Mouse (Mus musculus) CD4-positive, CD25-positive, alpha-beta regulatory T cell (primary cell): ENCODE data around the gene Ass1. TPM values are rescaled to one million over a fixed set of nuclear protein-coding genes. Genes with fewer than 3 reads are reported as not detected.

Experiments used
- polyA plus RNA-seq: library from polyadenylated mRNA; unstranded; fragments of 100-300 nt; shearing (Covaris generic); gene quantifications from one replicate; pipeline ENCODE4 v1.2.1, GENCODE M21; 2017

Gene Ass1
- polyA plus RNA-seq, result 117 TPM

GRCm38 (mm10) chr2:31469931-31470682 lies at the start of gene Ass1:
Ass1 (plus strand) TSS chr2:31470207.

Other genes starting within 250 kb of the Ass1 start
- 0.59 TPM for gene Ncs1, start 224.4 kb upstream of the Ass1 start, polyA plus RNA-seq
- 0.59 TPM for gene Hmcn2, start 155.8 kb upstream of the Ass1 start, polyA plus RNA-seq
- gene Fubp3, start 102.4 kb downstream of the Ass1 start, polyA plus RNA-seq, result 30.4 TPM
- not detected for gene Prdm12, start 169.8 kb downstream of the Ass1 start, polyA plus RNA-seq
- 41.4 TPM for gene Exosc2, start 200.5 kb downstream of the Ass1 start, polyA plus RNA-seq
- 19.7 TPM for gene Abl1, start 218.2 kb downstream of the Ass1 start, polyA plus RNA-seq